Mouse (Mus musculus): Measurements from ENCODE around the gene Pcolce.

- TF ChIP-seq CTCF (IDR thresholded peaks at IDR 0.05; ENCODE audit: control insufficient read depth, insufficient read depth, insufficient read length), result no peak
- TF ChIP-seq USF1 (IDR thresholded peaks at IDR 0.05; ENCODE audit: low read depth), result no peak
- no peak for TF ChIP-seq MAX (IDR thresholded peaks at IDR 0.05)
These were observed 47.8 kb downstream of the Pcolce start for GRCm38 (mm10) chr5:137565744-137566143.
